Mouse (Mus musculus): ENCODE results near the gene BC003965.

BC003965 gene

GRCm38 (mm10) chr17:25184129-25184691 lies at the start of gene BC003965:
Gene BC003965 (plus strand): TSS chr17:25184554.
- peak; percentile 97 to 99 for DNase-seq (ENCODE audit: inconsistent age in 2 of 2, low spot score in 1 of 2)

DNA sequence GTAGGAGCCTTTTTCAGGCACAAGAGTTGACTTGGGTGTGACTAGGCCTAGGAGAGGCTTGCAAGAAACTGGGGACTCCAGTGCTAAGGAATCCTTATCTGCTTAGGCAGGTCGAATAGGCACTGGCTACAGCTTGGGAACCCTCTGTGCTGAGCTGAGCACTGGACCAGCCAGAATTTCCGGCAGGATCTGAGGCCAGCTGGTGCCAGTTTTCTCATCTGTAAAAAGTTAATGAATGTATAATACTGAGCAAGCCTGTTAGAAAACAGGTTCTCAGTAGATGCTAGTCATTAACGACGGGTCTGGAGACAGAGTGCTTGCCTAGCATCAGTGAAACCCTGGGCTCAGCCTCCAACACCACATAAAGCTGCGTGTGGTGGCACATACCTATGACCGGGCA lies 48.7 kb upstream of the BC003965 start:
- DNase-seq (ENCODE audit: inconsistent age in 2 of 2, low spot score in 1 of 2) = no peak

DNA sequence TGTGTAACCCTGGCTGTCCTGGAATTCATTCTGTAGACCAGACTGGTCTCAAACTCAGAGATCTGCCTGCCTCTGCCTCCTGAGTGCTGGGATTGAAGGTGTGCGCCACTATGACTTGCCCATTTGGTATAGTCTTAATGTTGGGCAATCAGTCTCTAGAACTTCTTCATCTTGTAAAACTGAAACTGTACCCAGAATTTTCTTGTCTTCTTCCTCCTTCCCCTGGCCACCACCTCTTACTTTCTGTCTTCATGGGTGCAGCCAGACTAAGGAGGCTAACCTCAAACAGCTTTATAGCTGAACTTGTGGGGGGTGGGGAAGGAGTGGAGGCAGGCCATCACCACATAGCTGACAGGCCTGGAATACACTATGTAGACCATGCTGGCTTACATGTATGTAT lies 45.6 kb upstream of the BC003965 start:
- DNase-seq (ENCODE audit: inconsistent age in 2 of 2, low spot score in 1 of 2) = no peak

DNA sequence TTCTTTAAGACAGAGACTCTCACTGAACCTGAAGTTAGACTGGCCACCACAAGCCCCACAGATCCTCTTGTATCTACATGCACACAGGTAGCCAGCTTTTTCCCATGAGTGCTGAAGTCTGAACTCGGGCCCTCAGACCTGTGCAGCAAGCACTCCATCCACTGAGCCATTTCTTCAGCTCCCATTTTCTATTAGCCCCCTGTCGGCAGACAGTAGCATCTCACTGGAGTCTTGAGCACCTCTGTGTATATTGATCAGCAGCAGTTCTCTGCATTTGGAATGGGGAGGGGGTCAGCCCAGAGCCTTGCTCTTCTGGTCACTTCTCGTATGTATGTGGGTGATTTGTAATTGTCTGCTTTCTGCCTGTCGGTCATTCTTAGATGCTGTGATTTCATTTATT lies 44.4 kb upstream of the BC003965 start:
- no peak for DNase-seq (ENCODE audit: inconsistent age in 2 of 2, low spot score in 1 of 2)

GRCm38 (mm10) chr17:25162161-25162560 lies 22.2 kb upstream of the BC003965 start, which contains the start of gene Ccdc154:
Gene Ccdc154 (plus strand): TSS chr17:25162461.
- no peak for DNase-seq (ENCODE audit: inconsistent age in 2 of 2, low spot score in 1 of 2)

GRCm38 (mm10) chr17:25163387-25163786 lies 21.0 kb upstream of the BC003965 start:
- DNase-seq (ENCODE audit: inconsistent age in 2 of 2, low spot score in 1 of 2) = no peak

DNA sequence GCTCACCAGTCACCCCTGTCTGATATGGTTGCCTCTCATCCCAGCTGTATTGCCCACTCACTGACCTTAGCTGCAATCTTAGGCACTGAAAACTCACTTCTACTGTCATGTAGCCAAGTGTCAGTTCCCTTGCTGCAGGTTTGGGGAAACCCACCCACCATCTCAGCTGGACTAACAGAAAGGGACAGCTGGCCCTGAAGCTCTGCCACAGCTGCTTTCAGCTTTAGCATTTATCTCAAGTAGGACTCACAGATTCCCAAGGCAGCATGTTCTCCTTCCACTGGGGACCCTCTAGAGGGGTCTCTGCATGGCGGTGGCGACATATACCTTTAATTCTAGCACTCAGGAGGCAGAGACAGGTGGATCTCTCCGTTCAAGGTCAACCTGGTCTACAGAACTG lies 19.6 kb upstream of the BC003965 start:
- DNase-seq (ENCODE audit: inconsistent age in 2 of 2, low spot score in 1 of 2) = no peak

DNA sequence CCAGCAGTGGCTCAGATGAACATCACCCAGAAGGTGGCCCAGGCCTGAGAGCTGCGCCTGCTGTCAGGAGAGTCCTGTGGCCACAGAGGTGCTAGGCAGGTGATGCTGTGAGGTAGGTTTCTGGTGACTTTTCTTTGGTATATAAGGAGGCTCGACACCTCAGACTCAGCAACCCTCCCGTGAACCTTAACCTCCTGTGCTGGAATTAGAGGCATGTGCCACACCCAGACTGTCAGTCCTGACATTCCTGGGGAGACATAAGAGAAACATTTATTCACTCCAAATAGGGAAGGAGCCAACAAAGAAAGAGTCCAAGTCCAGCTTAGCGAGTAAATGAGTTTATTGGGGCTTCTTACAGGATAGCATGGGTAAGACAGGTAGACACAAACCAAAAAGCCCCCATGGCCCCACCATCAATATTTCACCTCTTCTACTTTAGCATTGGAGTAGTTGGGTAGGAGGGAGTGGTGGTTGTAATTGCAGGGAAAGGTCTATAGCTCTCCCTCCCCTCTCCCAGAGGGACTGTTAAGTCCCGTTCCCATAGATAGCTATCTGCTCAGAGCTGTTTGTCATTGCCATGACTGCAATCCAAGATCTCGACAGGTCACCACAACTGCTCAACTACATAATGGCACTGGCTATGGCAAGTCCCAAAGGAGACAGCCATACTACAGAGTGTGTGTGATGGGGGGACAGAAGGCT lies 18.2 kb upstream of the BC003965 start:
- no peak for DNase-seq (ENCODE audit: inconsistent age in 2 of 2, low spot score in 1 of 2)

- DNase-seq (ENCODE audit: inconsistent age in 2 of 2, low spot score in 1 of 2) = peak in 1 of 2 experiments; percentile 65
Observed at GRCm38 (mm10) chr17:25169706-25170105, 14.6 kb upstream of the BC003965 start.

DNA sequence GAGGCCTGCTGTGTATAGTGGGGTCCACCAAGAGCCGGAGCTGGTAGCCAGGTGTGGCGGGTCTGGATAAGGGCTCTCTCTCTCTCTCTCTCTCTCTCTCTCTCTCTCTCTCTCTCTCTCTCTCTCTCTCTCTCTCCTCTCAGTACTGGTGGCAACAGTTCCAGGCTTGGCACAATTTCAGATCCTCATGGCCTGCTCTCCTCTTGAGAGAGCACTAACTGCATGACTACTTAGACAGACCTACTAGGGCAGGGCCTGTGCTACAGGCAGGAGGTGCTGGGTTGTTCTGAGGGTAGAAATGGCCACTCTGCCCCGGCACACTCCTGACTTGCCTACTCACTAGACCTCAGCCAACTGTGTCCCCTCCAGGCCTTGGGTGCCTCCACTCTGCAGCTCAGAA lies 11.8 kb upstream of the BC003965 start:
- no peak for DNase-seq (ENCODE audit: inconsistent age in 2 of 2, low spot score in 1 of 2)

DNA sequence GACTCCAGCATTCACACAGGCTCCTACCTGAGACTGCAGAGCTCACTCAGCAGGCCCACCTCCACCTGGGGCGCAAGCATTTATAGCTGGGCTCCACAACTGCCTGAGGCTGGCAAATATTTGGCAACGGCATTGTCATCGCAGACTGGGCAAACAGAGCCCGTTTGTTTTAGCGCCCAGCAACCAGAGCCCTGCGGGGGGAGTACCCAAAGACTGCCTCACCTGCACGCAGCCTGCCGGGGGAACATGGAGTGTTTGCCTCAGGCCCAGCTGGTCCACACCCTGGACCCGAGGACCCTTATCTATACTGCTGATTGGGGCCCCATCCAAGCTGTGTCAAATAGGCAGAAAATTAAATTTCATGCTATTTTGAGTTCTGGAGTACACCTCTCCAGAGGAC lies 8.9 kb upstream of the BC003965 start, which contains the start of gene Gm38655:
Gene Gm38655, minus strand, starts transcription at position 61 of the 400 bp plus-strand sequence.
- no peak for DNase-seq (ENCODE audit: inconsistent age in 2 of 2, low spot score in 1 of 2)

- no peak for DNase-seq (ENCODE audit: inconsistent age in 2 of 2, low spot score in 1 of 2)
Observed at GRCm38 (mm10) chr17:25183232-25183631, 1.1 kb upstream of the BC003965 start.

DNA sequence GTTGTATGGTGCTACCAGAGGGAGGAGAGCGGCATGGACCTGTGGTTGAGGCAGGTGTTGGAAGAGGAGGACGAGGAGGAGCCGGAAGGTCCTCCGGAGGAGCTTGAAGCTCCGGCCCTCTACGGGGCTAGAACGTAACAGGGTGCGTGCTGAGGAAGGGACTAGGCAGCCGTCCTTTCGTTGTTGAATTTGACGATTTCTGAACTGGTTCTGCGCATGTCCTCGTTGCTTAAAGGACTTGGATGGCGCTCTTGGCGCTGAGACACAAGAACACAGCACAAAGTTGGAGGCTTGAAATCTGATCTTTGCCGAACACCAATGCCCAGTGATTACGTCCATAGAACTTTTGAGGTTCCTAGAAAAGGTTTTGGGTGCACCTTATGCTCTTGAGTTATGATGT lies 607 bp downstream of the BC003965 start:
- DNase-seq (ENCODE audit: inconsistent age in 2 of 2, low spot score in 1 of 2) = no peak

DNA sequence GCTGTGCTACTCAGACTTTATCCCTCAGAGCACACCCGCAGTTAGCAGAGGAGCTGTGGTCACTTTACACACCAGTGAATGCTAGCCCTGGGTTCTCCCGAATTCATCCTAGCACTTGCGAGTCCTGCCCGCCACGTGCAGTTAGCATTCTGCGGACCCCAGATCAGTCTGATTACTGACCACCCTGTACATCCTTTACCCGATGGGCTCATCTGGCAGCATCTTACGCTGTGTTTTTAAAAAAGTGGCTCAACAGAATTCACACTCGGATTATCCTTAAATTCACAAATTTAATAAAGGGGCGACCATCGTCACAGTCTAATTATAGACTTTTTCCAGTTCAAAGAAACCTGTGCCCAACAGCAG lies 3.4 kb downstream of the BC003965 start:
- DNase-seq (ENCODE audit: inconsistent age in 2 of 2, low spot score in 1 of 2) = no peak

DNA sequence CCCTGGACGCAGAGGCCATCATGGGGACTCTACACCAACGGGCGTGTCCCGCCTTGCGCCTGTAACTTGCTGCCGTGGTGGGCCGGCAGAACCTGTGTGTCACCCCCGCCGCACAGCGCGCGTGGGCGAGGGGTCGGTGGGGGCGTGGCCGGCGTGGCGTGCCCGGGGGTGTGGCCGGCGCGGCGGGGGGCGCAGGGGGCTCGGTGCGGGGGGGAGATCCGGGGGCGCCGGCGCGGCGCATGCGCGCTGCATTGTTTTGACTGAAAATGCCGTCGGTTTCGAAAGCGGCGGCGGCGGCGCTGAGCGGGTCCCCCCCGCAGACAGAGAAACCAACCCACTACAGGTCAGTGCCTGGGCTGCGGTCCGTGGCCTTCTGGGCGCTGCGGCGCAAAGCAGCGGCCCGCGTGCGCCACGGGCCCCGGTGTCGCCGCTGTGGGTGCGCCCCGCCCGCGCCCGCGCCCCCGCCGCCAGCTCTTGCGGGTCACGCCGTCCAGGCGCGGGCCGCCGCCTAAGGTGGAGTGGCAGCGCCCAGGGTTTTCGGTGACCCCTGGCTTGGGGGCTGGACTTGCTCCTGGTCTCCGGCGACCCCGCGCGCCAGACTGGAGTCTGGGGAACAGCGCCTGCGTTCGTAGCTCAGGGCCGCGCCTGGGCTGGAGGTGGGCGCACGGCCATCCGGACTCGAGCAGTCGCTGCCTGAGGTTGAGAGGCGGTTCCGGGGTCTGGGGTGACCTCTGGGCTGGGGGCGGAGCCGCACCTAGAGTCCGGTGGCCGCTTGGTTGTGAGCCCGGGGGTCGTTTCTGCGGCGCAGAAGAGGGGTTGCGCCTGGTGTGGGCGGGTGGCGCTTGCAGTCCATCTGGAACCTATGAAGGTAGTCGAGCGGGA lies 4.0 kb downstream of the BC003965 start, which contains the start of gene Unkl:
Gene Unkl, plus strand, starts transcription at position 248 of the 882 bp plus-strand sequence.
- DNase-seq (ENCODE audit: inconsistent age in 2 of 2, low spot score in 1 of 2) = peak; percentile 86 to 94

DNA sequence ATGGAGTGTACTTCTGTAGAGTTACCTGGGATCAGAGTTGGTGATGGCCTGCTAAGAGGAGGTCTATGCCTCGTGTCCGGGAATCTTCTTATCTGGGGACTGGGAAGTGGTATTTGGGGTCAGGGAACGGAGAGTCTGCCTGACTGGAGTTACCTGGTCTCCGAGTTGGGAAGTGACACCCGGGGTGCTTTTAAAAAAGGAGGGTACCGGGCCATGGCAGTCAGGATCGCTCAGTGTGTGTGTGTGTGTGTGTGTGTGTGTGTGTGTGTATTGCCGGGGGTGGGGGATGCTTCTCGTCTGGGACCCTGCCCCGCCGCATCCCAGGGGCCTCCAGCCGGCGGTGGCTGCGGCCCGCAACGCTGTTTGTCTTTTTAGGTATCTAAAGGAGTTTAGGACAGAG lies 4.7 kb downstream of the BC003965 start:
- DNase-seq (ENCODE audit: inconsistent age in 2 of 2, low spot score in 1 of 2) = no peak

DNA sequence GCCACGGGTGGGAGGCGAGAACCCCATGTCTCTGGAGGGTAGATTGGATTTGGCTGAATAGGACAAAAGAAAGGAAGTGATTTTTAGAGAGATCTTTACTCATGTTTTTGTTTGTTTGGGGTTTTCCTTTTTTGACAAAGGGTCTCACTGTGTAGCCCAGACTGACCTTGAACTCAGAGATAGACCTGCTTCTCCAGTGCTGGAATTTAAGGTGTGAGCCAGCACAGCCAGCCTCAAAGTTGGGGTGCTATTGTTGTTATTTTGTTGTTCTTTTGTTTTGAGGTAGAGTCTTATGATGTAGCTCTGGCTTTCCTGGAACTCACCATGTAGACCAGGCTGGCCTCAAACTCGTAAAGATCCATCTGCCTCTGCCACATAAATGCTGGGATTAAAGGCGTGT lies 18.0 kb downstream of the BC003965 start:
- no peak for DNase-seq (ENCODE audit: inconsistent age in 2 of 2, low spot score in 1 of 2)

DNA sequence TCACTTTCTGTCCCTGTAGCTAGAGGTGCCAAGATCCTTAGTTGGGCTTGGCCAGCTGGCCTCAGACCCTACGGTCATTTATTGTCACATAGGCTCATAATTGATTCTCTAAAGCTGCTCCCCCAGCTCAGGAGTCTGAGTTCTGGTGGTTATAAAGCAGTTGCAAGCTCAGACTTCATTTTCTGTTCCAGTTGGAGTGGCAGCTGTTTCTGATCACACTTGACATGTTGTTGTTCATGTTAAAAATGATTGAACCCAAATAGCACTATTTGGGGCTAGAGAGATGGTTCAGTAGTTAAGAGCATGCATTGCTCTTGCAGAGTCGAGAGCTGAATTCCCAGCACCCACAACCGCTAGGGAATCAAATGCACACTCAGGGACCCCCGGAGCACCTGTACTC lies 25.7 kb downstream of the BC003965 start:
- no peak for DNase-seq (ENCODE audit: inconsistent age in 2 of 2, low spot score in 1 of 2)

- DNase-seq (ENCODE audit: inconsistent age in 2 of 2, low spot score in 1 of 2) = peak; percentile 26 to 55
Observed at GRCm38 (mm10) chr17:25210680-25211466, 26.5 kb downstream of the BC003965 start.

GRCm38 (mm10) chr17:25211705-25212104 lies 27.4 kb downstream of the BC003965 start:
- DNase-seq (ENCODE audit: inconsistent age in 2 of 2, low spot score in 1 of 2) = peak in 1 of 2 experiments; percentile 39

DNA sequence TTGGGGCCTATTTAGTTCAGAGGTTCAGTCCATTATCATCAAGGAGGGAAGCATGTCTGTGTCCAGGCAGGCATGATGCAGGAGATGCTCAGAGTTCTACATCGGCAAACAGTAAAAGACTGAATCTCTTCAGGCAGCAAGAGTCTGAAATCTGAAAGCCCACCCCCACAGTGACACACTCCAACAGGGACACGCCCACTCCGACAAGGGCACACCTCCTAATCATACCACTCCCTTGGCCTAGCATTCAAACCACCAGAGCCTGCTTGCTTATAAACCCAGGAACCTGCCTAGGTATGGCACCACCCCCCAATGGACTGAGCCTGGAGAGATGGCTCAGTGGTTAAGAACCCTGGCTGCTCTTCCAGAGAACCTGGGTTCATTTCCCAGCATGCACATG lies 31.1 kb downstream of the BC003965 start:
- DNase-seq (ENCODE audit: inconsistent age in 2 of 2, low spot score in 1 of 2) = no peak

Data from adrenal gland, adult (tissue).